Mouse (Mus musculus) intestine, postnatal 0 days (tissue): ENCODE data around the gene Zfp444. TPM values are rescaled to one million over a fixed set of nuclear protein-coding genes. Genes with fewer than 3 reads are reported as not detected.

ENCODE experiments used
- ATAC-seq: fragments of 200-750 bp; cut with Nextera tagmentation; 2 replicates; pipeline ENCODE4 v1.8.0; 2017; ENCODE audit warnings: mild to moderate bottlenecking, moderate TSS enrichment, moderate library complexity
- H3K27ac ChIP-seq: fragments of 300-500 bp; sonication (generic); 2 replicates; pipeline ENCODE4 v1.5.1; 2014; ENCODE audit warnings: mild to moderate bottlenecking, low read depth, low read length, moderate library complexity
- H3K27me3 ChIP-seq: fragments of 300-500 bp; sonication (generic); replicated peaks from 2 replicates; pipeline ENCODE4 v1.6.1; 2014; ENCODE audit warnings: low read length, mixed read lengths; ENCODE audit not compliant: control insufficient read depth, insufficient read depth
- H3K36me3 ChIP-seq: fragments of 300-500 bp; sonication (generic); 2 replicates; pipeline ENCODE4 v1.6.1; 2014; ENCODE audit warnings: mild to moderate bottlenecking, moderate library complexity; ENCODE audit not compliant: control insufficient read depth, insufficient read depth
- H3K4me1 ChIP-seq: fragments of 300-500 bp; sonication (generic); replicated peaks from 2 replicates; pipeline ENCODE4 v1.6.1; 2014; ENCODE audit warnings: antibody characterized with exemption, low read length, mixed read lengths; ENCODE audit not compliant: control insufficient read depth, insufficient read depth
- H3K4me2 ChIP-seq: fragments of 300-500 bp; sonication (generic); replicated peaks from 2 replicates; pipeline ENCODE4 v1.6.1; 2014; ENCODE audit warnings: low read depth, mild to moderate bottlenecking, moderate library complexity
- H3K4me3 ChIP-seq: fragments of 300-500 bp; sonication (generic); 2 replicates; pipeline ENCODE4 v1.5.1; 2014; ENCODE audit warnings: low read depth, low read length
- H3K9ac ChIP-seq: fragments of 300-500 bp; sonication (generic); 2 replicates; pipeline ENCODE4 v1.6.1; 2014; ENCODE audit warnings: mild to moderate bottlenecking, low read depth, low read length
- H3K9me3 ChIP-seq: fragments of 300-500 bp; sonication (generic); 2 replicates; pipeline ENCODE4 v1.6.1; 2016; ENCODE audit warnings: mixed run types; ENCODE audit not compliant: control insufficient read depth
- CTCF ChIP-seq: sonication (generic); IDR thresholded peaks from 2 replicates; pipeline ENCODE4 v1.5.1; 2016; ENCODE audit warnings: low read depth, mild to moderate bottlenecking, control low read depth, antibody characterized with exemption, moderate library complexity
- WGBS: fragments of 180-500 bp; shearing (Covaris S2); extraction: QIAGEN DNeasy Blood & Tissue Kit; methylation state at CpG from one replicate; pipeline ENCODE4 v1.1.7; 2014; 5-methylcytosine and 5-hydroxymethylcytosine counted together
- polyA plus RNA-seq: library from polyadenylated mRNA; unstranded; fragments of >200 nt; fragmentation: Nextera tagmentation; extraction: Ambion mirVana; gene quantifications from 2 replicates; pipeline ENCODE4 v1.2.1, GENCODE M21; 2015

Gene Zfp444
- polyA plus RNA-seq, 1 experiment from 2014 or later, result 18.5 TPM

- no peak overlapping the region for H3K9ac ChIP-seq
- no peaks in the 10 kb centered on the region for H3K36me3 ChIP-seq
- H3K4me2 ChIP-seq, result peak overlapping the region; percentile 81
- H3K27ac ChIP-seq, result no peak overlapping the region
- 30% methylated on average over 1 of the region's 1 CpGs for WGBS
- no peaks in the 10 kb centered on the region for H3K9me3 ChIP-seq
- TF ChIP-seq CTCF, result no peak
- no peak for ATAC-seq
- peaks cover 13% of the 10 kb centered on the region; the same call in 1 of the 2 replicates for H3K4me1 ChIP-seq
- H3K4me3 ChIP-seq, result no peak overlapping the region
- no peaks in the 10 kb centered on the region for H3K27me3 ChIP-seq
Measured at GRCm38 (mm10) chr7:6157479-6157878, 14.5 kb upstream of the Zfp444 start.

GRCm38 (mm10) chr7:6159604-6160003, 12.4 kb upstream of the Zfp444 start:
- 91% methylated on average over 3 of the region's 3 CpGs for WGBS
- no peak overlapping the region for H3K27ac ChIP-seq
- no peak for TF ChIP-seq CTCF

GRCm38 (mm10) chr7:6161541-6161940, 10.5 kb upstream of the Zfp444 start:
- H3K4me2 ChIP-seq, result no peak overlapping the region
- 60% methylated on average over 3 of the region's 3 CpGs for WGBS

More at GRCm38 (mm10) chr7:6159604-6160003, 12.4 kb upstream of the Zfp444 start:
- H3K9ac ChIP-seq, result no peak overlapping the region
- H3K27me3 ChIP-seq, result no peaks in the 10 kb centered on the region
- H3K4me3 ChIP-seq, result no peak overlapping the region
- H3K4me2 ChIP-seq, result no peak overlapping the region
- ATAC-seq, result no peak
- H3K4me1 ChIP-seq, result peaks cover 7% of the 10 kb centered on the region; the same call in 1 of the 2 replicates
- H3K9me3 ChIP-seq, result no peaks in the 10 kb centered on the region
- H3K36me3 ChIP-seq, result no peaks in the 10 kb centered on the region

GRCm38 (mm10) chr7:6162172-6162571, 9.9 kb upstream of the Zfp444 start:
- Histone ChIP-seq H3K4me3 (no peak overlapping the region), H3K27me3 (no peaks in the 10 kb centered on the region), H3K36me3 (no peaks in the 10 kb centered on the region), H3K9ac (no peak overlapping the region), H3K4me1 (no peaks in the 10 kb centered on the region), H3K4me2 (no peak overlapping the region), H3K9me3 (no peaks in the 10 kb centered on the region), H3K27ac (no peak overlapping the region)
- 86% methylated on average over 4 of the region's 4 CpGs for WGBS
- no peak for TF ChIP-seq CTCF
- no peak for ATAC-seq

More at GRCm38 (mm10) chr7:6161541-6161940, 10.5 kb upstream of the Zfp444 start:
- peaks cover 5% of the 10 kb centered on the region; the same call in 1 of the 2 replicates for H3K4me1 ChIP-seq
- no peak overlapping the region for H3K27ac ChIP-seq
- H3K36me3 ChIP-seq, result no peaks in the 10 kb centered on the region
- H3K9ac ChIP-seq, result no peak overlapping the region
- no peak overlapping the region for H3K4me3 ChIP-seq
- no peaks in the 10 kb centered on the region for H3K9me3 ChIP-seq
- TF ChIP-seq CTCF, result no peak
- no peak for ATAC-seq
- no peaks in the 10 kb centered on the region for H3K27me3 ChIP-seq

- Histone ChIP-seq H3K4me3 (no peak overlapping the region), H3K36me3 (no peaks in the 10 kb centered on the region), H3K27me3 (no peaks in the 10 kb centered on the region), H3K27ac (no peak overlapping the region), H3K9ac (no peak overlapping the region), H3K9me3 (no peaks in the 10 kb centered on the region), H3K4me2 (no peak overlapping the region), H3K4me1 (no peaks in the 10 kb centered on the region)
- TF ChIP-seq CTCF, result no peak
- 53% methylated on average over 5 of the region's 5 CpGs for WGBS
- ATAC-seq, result no peak
Measured at GRCm38 (mm10) chr7:6164671-6165070, 7.4 kb upstream of the Zfp444 start.

- H3K4me3 ChIP-seq, result no peak overlapping the region
- no peak overlapping the region for H3K4me2 ChIP-seq
- TF ChIP-seq CTCF, result no peak
- peak; percentile 51 for ATAC-seq
- no peaks in the 10 kb centered on the region for H3K36me3 ChIP-seq
- no peaks in the 10 kb centered on the region for H3K27me3 ChIP-seq
- 34% methylated on average over 3 of the region's 3 CpGs for WGBS
- no peaks in the 10 kb centered on the region for H3K4me1 ChIP-seq
- H3K9me3 ChIP-seq, result no peaks in the 10 kb centered on the region
- H3K27ac ChIP-seq, result peak overlapping the region; percentile 31; the same call in 1 of the 2 replicates
- no peak overlapping the region for H3K9ac ChIP-seq
Measured at GRCm38 (mm10) chr7:6169403-6169802, 2.6 kb upstream of the Zfp444 start.

GRCm38 (mm10) chr7:6170391-6170790, 1.6 kb upstream of the Zfp444 start:
- no peak for ATAC-seq
- Histone ChIP-seq H3K27me3 (no peaks in the 10 kb centered on the region), H3K27ac (no peak overlapping the region), H3K4me1 (no peaks in the 10 kb centered on the region), H3K4me2 (no peak overlapping the region), H3K9ac (no peak overlapping the region), H3K4me3 (no peak overlapping the region), H3K36me3 (no peaks in the 10 kb centered on the region), H3K9me3 (no peaks in the 10 kb centered on the region)
- WGBS, result 80% methylated on average over 9 of the region's 9 CpGs
- TF ChIP-seq CTCF, result no peak
